Mouse (Mus musculus): ENCODE measurements around the gene Aph1c.
"Not testable (repeated sequence)": the region's sequence is repeated elsewhere in the genome, so short reads cannot be mapped to it uniquely, and the experiment has no call there.

Gene Aph1c

DNA sequence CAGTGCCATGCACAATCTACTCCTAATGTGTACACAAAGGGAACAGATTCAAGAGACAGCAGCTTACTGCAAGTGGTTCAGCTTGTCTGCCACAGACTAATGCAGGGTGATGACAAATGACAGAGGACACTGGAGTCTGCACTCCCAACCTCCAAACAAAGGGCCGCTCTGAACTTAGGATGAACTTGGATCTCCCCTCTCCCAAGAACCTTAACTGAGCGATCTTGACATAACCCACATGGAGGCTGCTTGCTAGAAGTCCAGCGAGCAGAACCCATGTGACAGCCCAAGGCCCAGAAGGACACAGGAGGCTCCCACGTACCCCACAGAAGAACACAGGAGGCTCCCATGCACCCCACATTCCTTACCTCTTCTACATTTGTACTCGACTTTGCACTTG lies 16.4 kb upstream of the Aph1c start:
- in situ Hi-C loops (cut with MboI; ENCODE audit: low pct_unique_long_range_greater_than_20kb in 1 of 2, low sequenced_read_pairs in 2 of 2, unreplicated experiment in 1 of 2): no loop called here

DNA sequence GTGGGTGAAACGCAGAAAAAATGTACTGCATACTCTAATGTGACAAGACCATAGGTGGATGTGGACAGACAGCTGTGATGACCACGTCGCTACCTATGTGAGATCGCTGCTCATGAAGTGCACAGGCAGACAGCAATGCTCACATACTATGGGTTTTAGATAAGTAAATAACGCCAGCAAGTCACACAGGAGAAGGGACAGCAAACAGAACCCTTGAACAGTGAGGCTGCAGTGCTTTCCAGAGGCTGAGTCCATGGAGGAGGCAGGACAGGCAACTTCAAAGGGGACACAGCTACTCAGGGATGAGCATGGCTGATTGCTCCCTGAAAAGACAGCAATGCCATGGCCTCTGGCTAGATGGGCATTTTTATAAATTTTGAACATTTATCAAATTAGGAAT lies 12.3 kb upstream of the Aph1c start:
- in situ Hi-C loops (cut with MboI; ENCODE audit: low pct_unique_long_range_greater_than_20kb in 1 of 2, low sequenced_read_pairs in 2 of 2, unreplicated experiment in 1 of 2): no loop called here

DNA sequence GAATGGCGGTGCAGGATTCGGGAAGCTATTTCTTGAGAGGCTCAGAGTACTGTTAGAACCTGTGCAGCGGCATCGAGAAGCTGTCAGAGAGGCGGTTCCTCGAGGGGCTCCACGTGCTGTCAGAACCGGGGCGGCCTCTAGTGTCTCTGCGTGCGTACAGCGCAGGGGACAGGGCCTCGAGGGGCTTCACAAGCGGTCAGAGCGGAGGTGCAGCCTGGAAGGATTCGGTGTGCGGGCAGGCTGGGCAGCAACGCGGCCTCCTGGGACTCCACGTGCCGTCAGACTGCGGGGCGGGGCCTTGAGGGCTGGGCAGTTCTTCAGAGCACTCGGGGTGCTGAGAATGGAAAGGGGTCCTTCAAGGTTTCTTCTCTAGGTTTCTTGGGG lies 563 bp upstream of the Aph1c start:
- in situ Hi-C loops (cut with MboI; ENCODE audit: low pct_unique_long_range_greater_than_20kb in 1 of 2, low sequenced_read_pairs in 2 of 2, unreplicated experiment in 1 of 2): no loop called here

DNA sequence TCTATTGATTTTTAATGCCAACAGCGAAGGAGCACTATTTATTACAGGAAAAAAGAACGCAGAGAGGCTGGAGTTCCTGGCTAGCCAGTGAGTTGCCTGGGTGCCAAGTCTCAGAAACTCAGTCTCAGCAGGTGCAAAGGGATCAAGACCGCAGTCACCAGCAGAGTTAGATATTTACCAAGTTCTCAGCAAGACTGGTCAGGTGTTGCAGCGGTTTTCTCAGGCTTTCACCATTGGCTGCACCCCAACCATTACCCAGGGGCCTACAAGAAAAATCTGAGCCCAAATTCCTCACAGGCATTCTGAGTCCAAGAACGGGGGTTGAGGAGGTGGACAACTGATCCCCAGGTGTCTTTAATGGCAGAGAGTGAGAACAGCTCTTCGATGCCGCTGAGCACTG lies 675 bp downstream of the Aph1c start:
- in situ Hi-C loops (cut with MboI; ENCODE audit: low pct_unique_long_range_greater_than_20kb in 1 of 2, low sequenced_read_pairs in 2 of 2, unreplicated experiment in 1 of 2): no loop called here

DNA sequence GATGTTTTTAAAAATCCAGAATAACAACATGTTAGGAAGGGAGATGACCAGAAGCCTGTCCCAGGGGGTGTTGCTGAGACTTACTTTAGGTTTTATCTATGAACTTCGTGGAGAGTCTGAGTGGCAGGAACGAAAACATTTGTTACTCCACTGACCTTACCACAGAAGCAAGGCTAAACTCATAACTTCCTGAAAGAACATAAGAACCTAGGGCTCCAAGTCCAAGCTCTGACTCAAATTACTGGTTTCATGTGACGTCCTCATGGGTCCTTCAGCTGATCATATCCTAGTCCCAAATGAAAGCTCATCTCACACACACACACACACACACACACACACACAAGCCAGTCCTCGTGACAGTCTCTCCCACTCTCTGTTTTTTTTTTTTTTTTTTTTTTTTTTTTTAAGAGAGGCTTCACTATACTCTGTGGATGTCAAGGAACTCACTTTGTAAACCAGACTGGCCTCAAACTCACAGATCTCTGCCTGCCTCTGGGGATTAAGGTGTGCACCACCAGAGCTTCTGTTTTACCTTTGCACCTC lies 2.1 kb downstream of the Aph1c start:
- in situ Hi-C loops (cut with MboI; ENCODE audit: low pct_unique_long_range_greater_than_20kb in 1 of 2, low sequenced_read_pairs in 2 of 2, unreplicated experiment in 1 of 2): no loop called here

DNA sequence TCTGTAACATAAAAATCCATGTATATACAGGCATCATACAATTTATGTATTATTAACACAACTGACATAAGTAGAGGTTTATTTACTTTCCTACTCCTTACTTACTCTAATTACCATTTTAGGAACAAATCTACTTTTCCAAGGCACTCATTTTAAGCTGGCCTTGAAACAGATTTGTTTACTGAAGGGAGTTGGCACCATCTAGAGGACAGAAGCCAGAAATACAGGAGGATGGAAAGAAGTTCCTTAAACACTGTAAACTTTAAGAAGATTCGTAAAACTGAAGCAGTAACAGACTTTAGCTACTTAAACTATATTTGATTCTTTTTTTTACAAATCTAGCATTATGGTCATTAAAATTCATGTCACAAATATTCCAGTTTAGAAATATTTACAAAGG lies 8.5 kb downstream of the Aph1c start:
- in situ Hi-C loops (cut with MboI; ENCODE audit: low pct_unique_long_range_greater_than_20kb in 1 of 2, low sequenced_read_pairs in 2 of 2, unreplicated experiment in 1 of 2): loop anchor here in 1 of 2 experiments (10.0 kb wide), 1 partner anchor 181 kb away; no protein-coding TSS in a partner anchor

DNA sequence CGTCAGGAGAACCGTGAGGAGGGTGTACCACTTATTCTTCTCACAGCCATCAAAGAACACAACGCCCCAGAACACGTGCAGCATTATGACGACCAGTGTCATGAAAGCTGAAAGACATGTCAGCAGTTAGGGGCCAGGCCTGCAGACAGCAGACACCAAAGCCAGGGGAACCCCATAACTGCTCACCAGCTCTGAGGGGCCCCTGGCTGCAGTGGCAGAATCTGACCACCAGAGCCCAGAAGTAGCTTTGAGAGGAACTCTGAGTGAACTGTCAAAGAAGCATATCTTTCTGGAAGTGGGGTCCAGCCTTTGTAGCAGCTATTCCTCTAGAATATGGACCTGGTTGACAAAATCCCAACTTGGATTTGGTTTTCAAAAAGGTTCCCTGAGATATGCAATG lies 12.3 kb downstream of the Aph1c start:
- in situ Hi-C loops (cut with MboI; ENCODE audit: low pct_unique_long_range_greater_than_20kb in 1 of 2, low sequenced_read_pairs in 2 of 2, unreplicated experiment in 1 of 2): loop anchor here in 1 of 2 experiments (10.0 kb wide), 1 partner anchor 177 kb away; no protein-coding TSS in a partner anchor

DNA sequence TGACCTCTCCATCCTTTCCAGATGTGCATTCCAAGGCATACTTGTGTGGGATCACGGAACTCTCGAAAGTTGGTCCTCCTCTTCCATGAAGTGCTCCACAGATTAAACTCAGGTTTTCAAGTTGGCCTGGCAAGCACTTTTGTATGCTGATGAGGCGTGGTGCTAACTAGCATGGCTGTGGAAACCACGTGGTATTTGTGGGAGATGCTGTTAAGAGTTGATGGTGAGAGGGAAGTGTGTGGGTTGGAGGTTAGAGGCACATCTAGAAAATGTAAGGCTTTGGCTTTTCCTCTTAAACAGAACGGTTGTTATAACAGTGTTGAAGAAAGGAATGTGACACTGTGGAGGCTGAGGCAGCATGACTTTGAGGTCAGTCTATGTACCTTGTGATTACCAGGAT lies 13.5 kb downstream of the Aph1c start:
- in situ Hi-C loops (cut with MboI; ENCODE audit: low pct_unique_long_range_greater_than_20kb in 1 of 2, low sequenced_read_pairs in 2 of 2, unreplicated experiment in 1 of 2): loop anchor here in 1 of 2 experiments (10.0 kb wide), 1 partner anchor 176 kb away; no protein-coding TSS in a partner anchor

DNA sequence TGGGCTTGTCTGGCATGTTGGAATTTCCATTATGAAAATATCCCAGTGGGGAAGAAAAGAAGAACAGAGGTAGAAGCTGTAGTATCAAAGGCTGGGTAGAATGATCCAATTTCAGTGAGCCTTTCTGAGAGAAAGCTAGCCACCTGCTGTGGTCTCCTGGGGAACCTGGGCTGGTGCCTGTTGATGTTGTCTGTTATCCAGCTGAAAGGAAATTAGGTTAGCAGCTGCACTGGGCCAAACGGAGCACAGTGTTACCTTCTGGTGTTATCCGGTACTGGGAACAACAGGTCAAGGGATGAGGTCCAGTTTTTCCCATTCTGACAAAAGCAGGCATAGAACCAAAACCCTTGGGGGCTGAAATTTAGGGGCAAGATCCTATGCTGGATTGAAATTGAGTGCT lies 21.1 kb downstream of the Aph1c start:
- in situ Hi-C loops (cut with MboI; ENCODE audit: low pct_unique_long_range_greater_than_20kb in 1 of 2, low sequenced_read_pairs in 2 of 2, unreplicated experiment in 1 of 2): no loop called here

DNA sequence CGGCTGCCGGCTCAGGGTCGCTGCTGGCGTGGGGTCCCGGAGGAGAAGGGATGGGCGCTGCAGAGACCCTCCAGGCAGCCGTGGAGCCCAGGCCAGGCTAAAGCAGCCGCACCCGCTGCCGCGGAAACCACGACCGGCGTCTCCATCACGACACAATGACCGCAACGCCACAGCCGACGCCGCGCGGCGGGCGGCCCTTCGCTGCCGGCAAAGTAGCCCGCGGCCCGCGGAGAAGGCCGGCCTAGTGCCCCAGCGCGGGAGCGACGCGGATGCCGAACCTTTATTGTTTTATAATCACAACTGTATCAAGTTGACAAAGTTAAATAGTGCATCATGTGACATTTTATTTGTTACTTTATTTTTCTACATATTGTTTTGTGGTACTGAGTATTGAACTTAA lies 28.6 kb downstream of the Aph1c start:
- in situ Hi-C loops (cut with MboI; ENCODE audit: low pct_unique_long_range_greater_than_20kb in 1 of 2, low sequenced_read_pairs in 2 of 2, unreplicated experiment in 1 of 2): not testable (repeated sequence)

DNA sequence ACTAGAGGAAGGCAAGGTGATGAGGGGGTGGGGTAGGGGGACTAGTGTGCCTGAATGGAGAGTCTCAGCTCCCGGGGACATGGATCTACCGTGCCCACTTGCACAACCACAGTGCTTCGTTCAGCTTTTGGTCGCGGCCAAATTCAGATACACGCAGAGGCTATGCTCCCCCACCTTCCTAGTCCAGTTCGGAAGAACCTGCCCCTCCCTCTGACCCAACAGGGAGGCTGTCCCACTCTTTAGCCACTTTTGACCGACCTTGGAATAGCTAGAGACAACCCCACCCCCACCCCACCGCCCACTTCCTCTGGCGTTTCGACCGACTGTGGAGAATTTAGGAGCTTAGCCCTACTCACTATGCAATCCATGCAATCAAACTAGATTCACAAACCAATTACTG lies 32.6 kb downstream of the Aph1c start:
- in situ Hi-C loops (cut with MboI; ENCODE audit: low pct_unique_long_range_greater_than_20kb in 1 of 2, low sequenced_read_pairs in 2 of 2, unreplicated experiment in 1 of 2): no loop called here

DNA sequence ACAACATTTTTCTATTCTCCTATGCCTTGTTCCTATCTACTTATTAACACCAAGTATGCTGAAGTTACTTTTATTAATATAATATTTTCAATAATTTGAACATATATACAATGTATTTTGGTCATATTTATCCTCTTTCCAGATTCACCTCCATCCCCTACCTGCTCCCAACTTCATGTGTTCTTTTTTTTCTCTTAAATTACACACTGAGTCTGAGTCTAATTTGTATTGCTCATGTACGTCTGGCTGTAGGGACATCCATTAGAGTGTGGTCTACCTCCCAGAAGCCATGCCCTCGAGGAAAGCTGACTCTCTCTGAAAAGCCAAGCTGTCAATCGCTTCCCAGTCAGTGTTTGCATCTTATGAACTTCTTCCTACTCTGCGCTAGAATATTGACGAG lies 37.8 kb downstream of the Aph1c start, which contains the start of gene Gm10647:
Gene Gm10647, plus strand, starts transcription at position 301 of the 400 bp plus-strand sequence.
- in situ Hi-C loops (cut with MboI; ENCODE audit: low pct_unique_long_range_greater_than_20kb in 1 of 2, low sequenced_read_pairs in 2 of 2, unreplicated experiment in 1 of 2): no loop called here

DNA sequence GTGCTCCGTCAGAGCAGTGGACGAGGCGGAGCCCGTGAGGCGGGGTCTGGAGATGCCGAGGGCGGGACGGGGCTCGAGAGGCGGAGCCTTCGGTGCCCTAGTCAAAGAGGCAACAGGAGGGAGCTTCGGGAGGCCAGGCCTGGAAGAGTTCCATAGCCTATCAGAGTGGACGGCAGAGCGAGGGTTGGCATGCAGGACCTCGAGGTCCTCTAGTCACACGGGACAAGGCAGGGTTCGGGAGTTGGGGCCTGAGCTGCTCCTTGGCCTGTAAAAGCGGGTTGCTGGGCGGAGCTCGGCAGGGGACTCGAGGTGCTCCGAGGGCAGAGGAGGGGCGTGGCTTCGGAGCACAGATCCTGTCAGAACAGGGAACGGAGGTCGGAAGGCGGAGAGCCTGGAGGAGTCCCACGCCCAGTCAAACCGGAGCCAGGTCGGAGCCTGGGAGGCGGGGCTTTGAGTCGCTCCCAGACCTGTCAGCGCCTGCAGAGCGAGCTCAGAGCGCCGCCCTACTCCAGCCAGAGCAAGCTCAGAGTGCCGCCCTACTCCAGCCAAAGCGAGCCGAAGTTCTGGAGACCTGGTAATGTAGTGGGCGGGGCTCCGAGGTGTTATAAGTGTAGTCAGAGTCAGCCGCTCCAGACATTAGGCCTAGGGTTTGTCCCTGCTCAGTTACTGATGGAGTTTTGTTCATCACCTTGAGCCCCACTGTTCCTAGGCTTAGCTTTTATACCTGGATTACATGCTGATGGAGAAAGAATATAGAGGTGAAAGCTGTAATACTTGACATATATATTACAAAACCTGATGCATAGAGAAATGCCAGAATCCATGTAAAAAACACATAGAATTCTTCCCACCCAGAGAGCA lies 38.8 kb downstream of the Aph1c start, which contains the start of gene Aph1b:
Gene Aph1b, minus strand, starts transcription at position 27 of the 861 bp plus-strand sequence.
- in situ Hi-C loops (cut with MboI; ENCODE audit: low pct_unique_long_range_greater_than_20kb in 1 of 2, low sequenced_read_pairs in 2 of 2, unreplicated experiment in 1 of 2): no loop called here

DNA sequence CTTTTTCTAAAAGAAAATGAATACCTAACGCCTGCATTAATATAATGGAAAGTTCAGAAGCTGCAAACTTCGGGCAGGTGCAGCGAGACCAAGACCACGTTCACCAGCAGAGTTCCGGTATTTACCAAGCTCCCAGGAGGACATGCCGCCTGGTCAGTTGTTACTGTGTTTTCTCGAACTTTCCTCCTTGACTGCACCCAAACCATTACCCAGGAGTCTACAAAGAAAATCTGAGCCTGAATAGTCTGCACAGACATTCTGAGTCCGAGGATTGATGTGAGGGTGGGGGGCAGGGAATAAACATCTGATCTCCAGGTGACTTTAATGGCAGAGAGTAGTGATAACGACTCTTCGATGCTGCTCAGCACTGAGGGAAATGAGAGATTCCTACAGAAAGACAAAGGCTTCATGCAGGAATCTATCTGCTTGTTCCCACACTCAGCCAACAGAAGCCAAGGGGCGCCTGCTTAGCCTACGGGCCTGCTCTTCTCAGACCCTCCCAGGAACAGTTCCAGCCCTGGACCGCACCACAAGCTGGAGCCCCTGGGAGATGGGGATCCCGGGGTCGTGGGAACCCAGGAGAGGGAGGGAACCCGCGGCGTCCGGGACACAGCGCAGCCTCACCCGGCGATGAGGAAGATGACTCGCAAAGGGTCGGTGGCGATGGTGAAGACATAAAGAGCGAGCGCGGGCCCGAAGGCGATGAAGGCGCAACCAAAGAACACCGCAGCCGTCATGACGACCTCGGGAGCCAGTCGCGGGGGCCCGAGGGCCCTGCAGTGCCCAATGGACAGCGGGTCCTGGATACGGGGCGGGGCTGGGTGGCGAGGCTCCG lies 39.7 kb downstream of the Aph1c start:
- in situ Hi-C loops (cut with MboI; ENCODE audit: low pct_unique_long_range_greater_than_20kb in 1 of 2, low sequenced_read_pairs in 2 of 2, unreplicated experiment in 1 of 2): no loop called here

DNA sequence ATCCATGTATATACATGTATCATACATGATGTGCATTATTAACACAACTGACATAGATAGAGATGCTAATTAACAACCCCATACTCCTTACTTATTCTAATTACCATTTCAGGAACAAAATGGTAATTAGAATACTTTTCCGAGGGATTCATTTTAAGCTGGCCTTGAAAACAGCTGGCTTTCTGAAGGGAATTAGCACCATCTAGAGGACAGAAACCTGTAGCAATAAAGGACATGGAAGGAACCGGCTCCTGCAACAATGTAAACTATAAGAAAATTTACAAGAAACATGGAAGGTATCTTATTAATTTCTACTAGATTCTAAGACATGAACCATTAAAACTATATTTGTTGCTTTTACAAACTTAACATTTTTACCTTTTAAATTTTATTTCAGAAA lies 46.7 kb downstream of the Aph1c start:
- in situ Hi-C loops (cut with MboI; ENCODE audit: low pct_unique_long_range_greater_than_20kb in 1 of 2, low sequenced_read_pairs in 2 of 2, unreplicated experiment in 1 of 2): no loop called here

DNA sequence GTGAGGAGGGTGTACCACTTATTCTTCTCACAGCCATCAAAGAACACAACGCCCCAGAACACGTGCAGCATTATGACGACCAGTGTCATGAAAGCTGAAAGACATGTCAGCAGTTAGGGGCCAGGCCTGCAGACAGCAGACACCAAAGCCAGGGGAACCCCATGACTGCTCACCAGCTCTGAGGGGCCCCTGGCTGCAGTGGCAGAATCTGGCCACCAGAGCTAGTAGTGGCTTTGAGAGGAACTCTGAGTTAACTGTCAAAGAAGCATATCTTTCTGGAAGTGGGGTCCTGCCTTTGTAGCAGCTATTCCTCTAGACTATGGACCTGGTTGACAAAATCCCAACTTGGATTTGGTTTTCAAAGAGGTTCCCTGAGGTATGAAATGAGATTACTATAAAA lies 50.0 kb downstream of the Aph1c start:
- in situ Hi-C loops (cut with MboI; ENCODE audit: low pct_unique_long_range_greater_than_20kb in 1 of 2, low sequenced_read_pairs in 2 of 2, unreplicated experiment in 1 of 2): not testable (repeated sequence)

DNA sequence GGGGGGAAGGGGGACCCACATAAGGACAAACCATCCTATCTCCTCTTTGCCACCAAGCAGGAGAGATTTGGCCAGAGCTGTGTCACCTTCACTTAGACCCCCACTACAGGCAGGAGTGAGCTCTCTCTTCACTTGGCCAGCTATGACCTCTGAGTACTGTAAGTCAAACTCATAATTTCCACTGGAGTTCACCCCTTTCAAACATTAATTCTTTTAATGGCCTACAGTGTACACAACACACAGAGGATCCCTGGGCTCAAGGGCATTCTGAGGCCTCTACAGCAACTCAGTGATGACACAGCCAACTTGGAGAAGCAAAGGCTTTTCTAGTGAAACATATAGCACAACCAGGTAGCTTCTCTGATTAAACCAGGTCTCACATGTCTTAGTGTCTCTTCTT lies 63.8 kb downstream of the Aph1c start:
- in situ Hi-C loops (cut with MboI; ENCODE audit: low pct_unique_long_range_greater_than_20kb in 1 of 2, low sequenced_read_pairs in 2 of 2, unreplicated experiment in 1 of 2): no loop called here

DNA sequence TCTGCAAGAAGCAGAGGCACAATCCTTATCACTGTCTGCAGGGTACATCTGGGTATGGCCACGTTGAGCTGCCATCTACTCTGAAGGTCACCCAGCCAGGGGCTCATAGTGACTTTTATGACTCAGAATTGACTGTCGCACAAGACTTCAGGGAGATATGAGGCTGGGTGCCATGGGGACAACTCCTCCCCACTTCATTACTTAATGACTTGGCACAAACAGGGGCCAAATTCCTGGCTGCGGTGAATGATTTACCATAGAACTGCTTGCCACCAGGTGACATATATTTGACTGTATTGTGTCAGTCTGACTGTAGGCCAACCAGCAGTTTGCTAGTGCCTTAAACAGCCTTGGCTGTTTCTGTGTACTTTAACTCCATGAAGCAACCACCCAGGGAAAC lies 65.3 kb downstream of the Aph1c start:
- in situ Hi-C loops (cut with MboI; ENCODE audit: low pct_unique_long_range_greater_than_20kb in 1 of 2, low sequenced_read_pairs in 2 of 2, unreplicated experiment in 1 of 2): no loop called here

DNA sequence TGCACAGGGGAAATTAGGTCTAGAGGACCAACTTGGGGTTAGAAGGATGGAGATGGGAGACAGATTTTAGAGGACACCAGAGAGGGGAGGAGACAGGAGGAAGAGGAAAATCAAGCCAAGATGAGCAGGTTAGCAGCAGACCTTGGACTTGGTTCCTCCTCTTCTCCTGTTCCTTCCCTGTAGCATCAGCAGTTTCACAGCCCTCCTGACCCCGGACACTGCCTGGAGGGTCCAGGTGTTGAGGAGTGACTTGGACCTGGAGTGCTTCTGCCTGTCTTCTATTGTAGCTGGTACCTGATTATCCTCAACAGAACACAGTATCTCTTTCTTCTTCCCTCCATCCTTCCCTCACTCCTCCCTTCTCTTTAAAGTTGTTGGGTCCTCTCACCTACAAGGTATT lies 65.8 kb downstream of the Aph1c start:
- in situ Hi-C loops (cut with MboI; ENCODE audit: low pct_unique_long_range_greater_than_20kb in 1 of 2, low sequenced_read_pairs in 2 of 2, unreplicated experiment in 1 of 2): no loop called here

Measured in mouse embryonic stem cell (cell line).